Mouse (Mus musculus) embryonic facial prominence, embryonic 15.5 days (tissue): ENCODE measurements at regions not wholly inside any gene's neighbourhood (a gene's known extent, or its start where the extent isn't known, plus 50 kb on each side); places are given as distances from the start of the nearest gene placed in this dataset.

Experiments used
- ATAC-seq: fragments of 200-750 bp; cut with Nextera tagmentation; 2 replicates; pipeline ENCODE4 v1.8.0; 2017; ENCODE audit warnings: low read depth, moderate TSS enrichment; ENCODE audit not compliant: insufficient number of reproducible peaks, low FRiP score, low TSS enrichment
- H3K27ac ChIP-seq: fragments of 300-500 bp; sonication (generic); replicated peaks from 2 replicates; pipeline ENCODE4 v1.5.1; 2015; ENCODE audit warnings: mild to moderate bottlenecking, inconsistent platforms
- H3K27me3 ChIP-seq: fragments of 300-500 bp; sonication (generic); 2 replicates; pipeline ENCODE4 v1.6.1; 2015; ENCODE audit warnings: inconsistent platforms
- H3K36me3 ChIP-seq: fragments of 300-500 bp; sonication (generic); 2 replicates; pipeline ENCODE4 v1.6.1; 2015; ENCODE audit warnings: mild to moderate bottlenecking, inconsistent platforms
- H3K4me1 ChIP-seq: fragments of 300-500 bp; sonication (generic); 2 replicates; pipeline ENCODE4 v1.6.1; 2015; ENCODE audit warnings: inconsistent platforms
- H3K4me2 ChIP-seq: fragments of 300-500 bp; sonication (generic); replicated peaks from 2 replicates; pipeline ENCODE4 v1.6.1; 2015; ENCODE audit warnings: mild to moderate bottlenecking, inconsistent platforms
- H3K4me3 ChIP-seq: fragments of 300-500 bp; sonication (generic); replicated peaks from 2 replicates; pipeline ENCODE4 v1.5.1; 2015; ENCODE audit warnings: mild to moderate bottlenecking, inconsistent platforms
- H3K9ac ChIP-seq: fragments of 300-500 bp; sonication (generic); 2 replicates; pipeline ENCODE4 v1.6.1; 2015; ENCODE audit warnings: inconsistent platforms
- H3K9me3 ChIP-seq: fragments of 300-500 bp; sonication (generic); replicated peaks from 2 replicates; pipeline ENCODE4 v1.6.1; 2016; ENCODE audit warnings: inconsistent platforms
- WGBS: fragments of 180-500 bp; shearing (Covaris S2); methylation state at CpG from one replicate; pipeline ENCODE4 v1.1.7; 2015; 5-methylcytosine and 5-hydroxymethylcytosine counted together

- Histone ChIP-seq H3K4me1 (0 out of 2 replicates have a peak, but pooled peaks cover 8% of the 10 kb centered on the region), H3K9me3 (no peaks in the 10 kb centered on the region), H3K27ac (no peak overlapping the region), H3K4me3 (no peak overlapping the region), H3K4me2 (no peak overlapping the region), H3K9ac (no peak overlapping the region), H3K36me3 (no peaks in the 10 kb centered on the region), H3K27me3 (no peaks in the 10 kb centered on the region)
- WGBS: 68% methylated on average over 2 of the region's 2 CpGs
- no peak for ATAC-seq
Measured at GRCm38 (mm10) chr13:15082255-15082932, 380.6 kb upstream of the Gli3 start.

GRCm38 (mm10) chr13:15094836-15095235 is 368.2 kb upstream of the Gli3 start:
- Histone ChIP-seq H3K27me3 (no peaks in the 10 kb centered on the region), H3K4me1 (no peaks in the 10 kb centered on the region), H3K9ac (no peak overlapping the region), H3K9me3 (no peaks in the 10 kb centered on the region), H3K27ac (no peak overlapping the region), H3K4me2 (no peak overlapping the region), H3K4me3 (no peak overlapping the region), H3K36me3 (no peaks in the 10 kb centered on the region)
- 73% methylated on average over 1 of the region's 1 CpGs for WGBS
- ATAC-seq: no peak

- Histone ChIP-seq H3K27me3 (no peaks in the 10 kb centered on the region), H3K4me2 (no peak overlapping the region), H3K4me3 (no peak overlapping the region), H3K9me3 (no peaks in the 10 kb centered on the region), H3K27ac (no peak overlapping the region), H3K9ac (no peak overlapping the region), H3K36me3 (no peaks in the 10 kb centered on the region), H3K4me1 (no peaks in the 10 kb centered on the region)
- WGBS: 10% methylated on average over 6 of the region's 6 CpGs
- no peak for ATAC-seq
Measured at GRCm38 (mm10) chr13:15107753-15108305, 355.2 kb upstream of the Gli3 start.

DNA sequence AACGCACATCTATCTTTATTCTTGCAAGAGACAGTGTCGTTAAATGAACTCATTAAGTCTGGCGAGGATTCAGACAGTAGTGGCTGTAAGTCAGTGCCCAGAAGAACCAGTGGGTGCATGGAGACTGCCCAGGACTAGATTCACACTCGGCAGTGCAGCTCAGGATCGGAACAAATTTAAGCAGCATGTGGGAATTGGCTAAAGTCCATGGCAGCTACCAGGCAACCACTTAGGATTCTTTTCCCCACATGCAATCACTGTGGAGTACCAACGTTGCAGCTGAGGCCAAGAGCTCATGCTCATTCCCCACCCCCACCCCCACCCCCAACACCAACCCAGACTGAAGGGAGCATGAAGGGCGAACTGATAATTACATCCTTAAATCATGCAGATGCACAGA is 349.7 kb upstream of the Gli3 start:
- WGBS: 48% methylated on average over 7 of the region's 7 CpGs
- Histone ChIP-seq H3K9me3 (no peaks in the 10 kb centered on the region), H3K27ac (no peak overlapping the region), H3K9ac (no peak overlapping the region), H3K36me3 (no peaks in the 10 kb centered on the region), H3K4me1 (no peaks in the 10 kb centered on the region), H3K4me3 (no peak overlapping the region), H3K4me2 (no peak overlapping the region), H3K27me3 (no peaks in the 10 kb centered on the region)
- no peak; the same call in 1 of the 2 replicates for ATAC-seq

GRCm38 (mm10) chr13:15130249-15130648 is 332.8 kb upstream of the Gli3 start:
- H3K9me3 ChIP-seq: no peaks in the 10 kb centered on the region
- no peaks in the 10 kb centered on the region for H3K36me3 ChIP-seq
- no peak overlapping the region for H3K27ac ChIP-seq
- H3K4me1 ChIP-seq: no peaks in the 10 kb centered on the region
- no peaks in the 10 kb centered on the region for H3K27me3 ChIP-seq
- 67% methylated on average over 2 of the region's 2 CpGs for WGBS
- no peak overlapping the region for H3K4me2 ChIP-seq
- ATAC-seq: no peak
- no peak overlapping the region for H3K4me3 ChIP-seq
- H3K9ac ChIP-seq: no peak overlapping the region

DNA sequence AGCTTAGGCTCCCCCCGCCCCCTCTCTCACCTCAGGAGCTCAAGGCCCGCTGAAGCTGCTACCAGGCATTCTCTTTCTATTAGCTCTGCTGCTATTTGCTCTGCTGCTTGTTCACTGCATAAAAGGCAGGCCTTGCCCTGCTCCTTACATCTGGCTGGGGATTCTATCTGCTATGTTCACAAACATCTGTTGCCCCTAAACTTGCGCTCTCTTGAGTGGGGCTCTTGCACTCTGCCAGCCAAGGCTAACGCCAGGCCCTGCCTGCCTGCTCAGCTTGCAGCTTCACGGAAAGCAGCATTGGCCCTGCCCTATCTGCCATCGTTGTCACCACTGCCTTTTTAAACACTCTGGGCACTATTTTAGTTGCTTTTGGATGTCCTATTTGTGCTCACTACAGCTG is 316.9 kb upstream of the Gli3 start:
- Histone ChIP-seq H3K27me3 (no peaks in the 10 kb centered on the region), H3K4me3 (no peak overlapping the region), H3K36me3 (no peaks in the 10 kb centered on the region), H3K27ac (no peak overlapping the region), H3K4me2 (no peak overlapping the region), H3K9ac (no peak overlapping the region), H3K4me1 (no peaks in the 10 kb centered on the region), H3K9me3 (no peaks in the 10 kb centered on the region)
- ATAC-seq: no peak
- WGBS: 43% methylated on average over 6 of the region's 6 CpGs

- no peak overlapping the region for H3K9ac ChIP-seq
Measured at GRCm38 (mm10) chr13:15180898-15181297, 282.1 kb upstream of the Gli3 start.

GRCm38 (mm10) chr13:15211635-15212352 is 251.2 kb upstream of the Gli3 start:
- no peak for ATAC-seq
- Histone ChIP-seq H3K9me3 (no peaks in the 10 kb centered on the region), H3K9ac (no peak overlapping the region), H3K27me3 (no peaks in the 10 kb centered on the region), H3K36me3 (no peaks in the 10 kb centered on the region), H3K4me1 (peaks cover 11% of the 10 kb centered on the region), H3K4me2 (no peak overlapping the region), H3K27ac (peak overlapping the region; percentile 55; the same call in 1 of the 2 replicates), H3K4me3 (no peak overlapping the region)
- 73% methylated on average over 7 of the region's 7 CpGs for WGBS

More at GRCm38 (mm10) chr13:15180898-15181297, 282.1 kb upstream of the Gli3 start:
- ATAC-seq: no peak
- H3K4me1 ChIP-seq: no peaks in the 10 kb centered on the region
- no peak overlapping the region for H3K4me3 ChIP-seq
- H3K27me3 ChIP-seq: no peaks in the 10 kb centered on the region
- WGBS: 53% methylated on average over 2 of the region's 2 CpGs
- H3K9me3 ChIP-seq: no peaks in the 10 kb centered on the region
- H3K27ac ChIP-seq: no peak overlapping the region
- H3K4me2 ChIP-seq: no peak overlapping the region
- H3K36me3 ChIP-seq: no peaks in the 10 kb centered on the region

GRCm38 (mm10) chr13:15212353-15212850 is 250.6 kb upstream of the Gli3 start:
- H3K4me1 ChIP-seq: peaks cover 11% of the 10 kb centered on the region
- no peak overlapping the region for H3K4me3 ChIP-seq
- H3K27ac ChIP-seq: peak overlapping the region; percentile 55; the same call in 1 of the 2 replicates
- H3K36me3 ChIP-seq: no peaks in the 10 kb centered on the region
- WGBS: 33% methylated on average over 5 of the region's 5 CpGs
- H3K27me3 ChIP-seq: no peaks in the 10 kb centered on the region
- H3K4me2 ChIP-seq: no peak overlapping the region; the same call in 1 of the 2 replicates
- no peaks in the 10 kb centered on the region for H3K9me3 ChIP-seq
- peak; percentile 73; the same call in 1 of the 2 replicates for ATAC-seq
- H3K9ac ChIP-seq: no peak overlapping the region

DNA sequence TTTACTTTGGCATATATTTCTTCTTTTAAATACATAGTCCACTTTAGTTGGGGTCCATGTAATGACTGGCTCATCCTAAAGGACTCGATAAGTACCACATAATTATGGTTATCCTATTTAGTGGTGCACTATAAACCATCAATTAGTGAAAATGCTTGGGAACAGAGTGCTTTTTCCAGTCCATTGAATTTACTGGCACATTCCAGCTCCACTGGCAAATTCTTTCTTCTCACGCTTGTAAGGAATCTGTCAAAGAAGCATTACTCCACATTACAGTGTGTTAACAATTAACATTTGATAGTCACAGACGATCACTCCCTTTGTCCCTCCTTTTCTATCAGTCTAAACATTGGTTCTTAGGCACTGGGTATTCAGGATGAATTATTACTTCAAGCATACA is 241.7 kb upstream of the Gli3 start:
- WGBS: 48% methylated on average over 3 of the region's 3 CpGs
- Histone ChIP-seq H3K27ac (no peak overlapping the region), H3K4me3 (no peak overlapping the region), H3K27me3 (no peaks in the 10 kb centered on the region), H3K4me2 (no peak overlapping the region), H3K9me3 (no peaks in the 10 kb centered on the region), H3K9ac (no peak overlapping the region), H3K4me1 (no peaks in the 10 kb centered on the region), H3K36me3 (no peaks in the 10 kb centered on the region)
- no peak for ATAC-seq

DNA sequence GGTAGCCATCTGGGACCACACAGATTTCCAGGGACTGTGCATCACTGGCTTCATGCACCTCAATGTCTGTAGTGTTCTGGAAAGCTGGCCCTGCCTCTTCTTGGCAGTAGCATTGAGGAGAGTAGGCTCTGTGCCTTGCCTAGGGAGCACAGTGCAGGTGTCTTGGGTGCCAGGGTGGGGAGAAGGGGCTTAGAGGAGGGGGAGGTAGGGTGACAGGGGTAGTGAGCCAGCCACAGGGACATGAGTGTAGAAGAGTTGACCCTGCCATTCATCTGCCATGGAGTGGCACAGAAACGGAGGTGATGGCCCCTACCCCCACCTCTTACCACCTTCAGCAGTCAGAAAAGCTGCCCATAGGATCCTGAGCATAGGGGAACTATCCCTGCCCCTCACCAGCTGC is 235.4 kb upstream of the Gli3 start:
- no peaks in the 10 kb centered on the region for H3K27me3 ChIP-seq
- 57% methylated on average over 1 of the region's 1 CpGs for WGBS
- no peak overlapping the region for H3K27ac ChIP-seq
- no peak for ATAC-seq
- H3K4me2 ChIP-seq: no peak overlapping the region
- H3K4me1 ChIP-seq: no peaks in the 10 kb centered on the region
- H3K9me3 ChIP-seq: no peaks in the 10 kb centered on the region
- H3K4me3 ChIP-seq: no peak overlapping the region
- no peaks in the 10 kb centered on the region for H3K36me3 ChIP-seq
- no peak overlapping the region for H3K9ac ChIP-seq
